ENCODE assay signal across 8 mouse cellular contexts in the genomic region with DNA sequence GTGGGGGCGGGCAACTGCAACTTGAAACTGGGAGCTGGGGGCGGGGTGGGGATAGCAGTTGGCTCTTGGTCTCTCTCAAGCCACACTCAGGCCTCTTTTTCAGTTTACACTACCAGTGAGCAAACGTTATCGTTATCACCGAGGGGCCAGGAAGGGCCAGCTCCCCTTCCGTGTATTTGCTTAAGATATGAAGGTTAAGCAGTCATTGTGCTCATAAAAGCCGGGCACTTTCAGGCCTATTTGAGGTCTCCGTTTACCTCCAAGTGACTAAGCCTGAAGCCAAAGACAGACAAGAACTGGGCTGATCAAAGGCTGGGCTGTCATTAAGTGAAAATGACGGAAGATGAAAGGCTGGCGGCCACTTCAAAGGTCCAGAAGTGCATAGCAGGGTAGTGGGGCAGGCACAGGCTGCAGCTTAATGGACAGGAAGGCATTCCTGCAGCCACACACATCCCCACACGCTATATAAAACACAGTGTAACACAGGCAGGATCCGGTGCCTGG.
DNase-seq lines count a peak whose midpoint lies in the region; ATAC-seq and TF ChIP-seq lines count a peak whose summit lies in the region.

No protein-coding gene starts in this region.

- no peak for DNase-seq in heart, postnatal 14 days
- peak; percentile 81 for DNase-seq in embryonic facial prominence, embryonic 11.5 days (ENCODE audit: low spot score)
- DNase-seq in hindbrain, postnatal 0 days (ENCODE audit: low spot score), result no peak
- peak; percentile 85 for DNase-seq in lung, postnatal 0 days (ENCODE audit: low spot score)
- DNase-seq in frontal cortex, postnatal 25 days (ENCODE audit: low spot score in 2 of 2), result no peak
- no peak for DNase-seq in left cerebral cortex, adult 11 months (ENCODE audit: low spot score)

- peak; percentile 90 for TF ChIP-seq EP300 in lung, postnatal 0 days (IDR thresholded peaks at IDR 0.05)

- H3K4me2 ChIP-seq in heart, embryonic 12.5 days, result peak overlapping the region; percentile 66
- H3K4me2 ChIP-seq in embryonic facial prominence, embryonic 11.5 days (ENCODE audit: low read depth, low read length), result 0 out of 2 replicates have a peak overlapping the region, but pooled peaks have one; percentile 1
- peak overlapping the region; percentile 22; the same call in 1 of the 2 replicates for H3K4me2 ChIP-seq in hindbrain, postnatal 0 days (ENCODE audit: low read depth, low read length)
- peak overlapping the region; percentile 19 for H3K4me2 ChIP-seq in lung, postnatal 0 days (replicated peaks; ENCODE audit: low read depth, low read length)

- peak overlapping the region; percentile 59; the same call in 1 of the 2 replicates for H3K9ac ChIP-seq in heart, embryonic 12.5 days
- no peak overlapping the region for H3K9ac ChIP-seq in embryonic facial prominence, embryonic 11.5 days (replicated peaks; ENCODE audit: low read length)
- H3K9ac ChIP-seq in hindbrain, postnatal 0 days (replicated peaks; ENCODE audit: low read length), result no peak overlapping the region; the same call in 1 of the 2 replicates
- H3K9ac ChIP-seq in lung, postnatal 0 days (replicated peaks; ENCODE audit: low read depth), result no peak overlapping the region

- 1% methylated on average over 12 of the region's 12 CpGs for WGBS in heart, embryonic 12.5 days
- 8% methylated on average over 12 of the region's 12 CpGs for WGBS in embryonic facial prominence, embryonic 11.5 days
- 20% methylated on average over 12 of the region's 12 CpGs for WGBS in hindbrain, postnatal 0 days
- 6% methylated on average over 12 of the region's 12 CpGs for WGBS in lung, postnatal 0 days

- no peaks in the 10 kb centered on the region for H3K9me3 ChIP-seq in heart, embryonic 12.5 days (replicated peaks)
- H3K9me3 ChIP-seq in embryonic facial prominence, embryonic 11.5 days (replicated peaks; ENCODE audit: control insufficient read depth, low read length), result no peaks in the 10 kb centered on the region
- H3K9me3 ChIP-seq in hindbrain, postnatal 0 days (ENCODE audit: low read length), result no peaks in the 10 kb centered on the region
- H3K9me3 ChIP-seq in lung, postnatal 0 days (ENCODE audit: low read length), result no peaks in the 10 kb centered on the region

- H3K4me3 ChIP-seq in heart, embryonic 12.5 days, result peak overlapping the region; percentile 18
- no peak overlapping the region for H3K4me3 ChIP-seq in embryonic facial prominence, embryonic 11.5 days (ENCODE audit: low read depth, low read length)
- H3K4me3 ChIP-seq in hindbrain, postnatal 0 days (ENCODE audit: low read length), result no peak overlapping the region
- no peak overlapping the region for H3K4me3 ChIP-seq in lung, postnatal 0 days (ENCODE audit: low read depth, low read length)

- peaks cover 9% of the 10 kb centered on the region for H3K36me3 ChIP-seq in heart, embryonic 12.5 days
- no peaks in the 10 kb centered on the region; the same call in 1 of the 2 replicates for H3K36me3 ChIP-seq in embryonic facial prominence, embryonic 11.5 days (replicated peaks; ENCODE audit: control insufficient read depth, insufficient read depth, low read depth, low read length)
- no peaks in the 10 kb centered on the region for H3K36me3 ChIP-seq in hindbrain, postnatal 0 days (ENCODE audit: insufficient read depth, low read length)
- no peaks in the 10 kb centered on the region for H3K36me3 ChIP-seq in lung, postnatal 0 days (ENCODE audit: insufficient read depth, low read length)

- H3K27me3 ChIP-seq in heart, embryonic 12.5 days (replicated peaks), result no peaks in the 10 kb centered on the region
- no peaks in the 10 kb centered on the region for H3K27me3 ChIP-seq in embryonic facial prominence, embryonic 11.5 days (ENCODE audit: control insufficient read depth, insufficient read depth, low read length)
- H3K27me3 ChIP-seq in hindbrain, postnatal 0 days (ENCODE audit: insufficient read depth, low read length), result no peaks in the 10 kb centered on the region
- H3K27me3 ChIP-seq in lung, postnatal 0 days (replicated peaks; ENCODE audit: insufficient read depth, low read length), result no peaks in the 10 kb centered on the region

- ATAC-seq in heart, embryonic 12.5 days (ENCODE audit: insufficient number of reproducible peaks, low FRiP score), result peak; percentile 83
- ATAC-seq in embryonic facial prominence, embryonic 11.5 days (replicated peaks; ENCODE audit: insufficient number of reproducible peaks, low FRiP score, low TSS enrichment, low read depth), result peak; percentile 62
- no peak for ATAC-seq in hindbrain, postnatal 0 days
- peak; percentile 87 for ATAC-seq in lung, postnatal 0 days
- ATAC-seq in frontal cortex, adult (ENCODE audit: low TSS enrichment), result no peak

- H3K27ac ChIP-seq in heart, embryonic 12.5 days (ENCODE audit: poor library complexity, severe bottlenecking), result peak overlapping the region; percentile 88
- H3K27ac ChIP-seq in embryonic facial prominence, embryonic 11.5 days (replicated peaks; ENCODE audit: low read depth, low read length), result peak overlapping the region; percentile 43
- H3K27ac ChIP-seq in hindbrain, postnatal 0 days, result peak overlapping the region; percentile 61
- peak overlapping the region; percentile 55 for H3K27ac ChIP-seq in lung, postnatal 0 days (ENCODE audit: low read length)

- peaks cover 91% of the 10 kb centered on the region for H3K4me1 ChIP-seq in heart, embryonic 12.5 days (replicated peaks)
- peaks cover 12% of the 10 kb centered on the region for H3K4me1 ChIP-seq in embryonic facial prominence, embryonic 11.5 days (ENCODE audit: control insufficient read depth, insufficient read depth, low read length)
- H3K4me1 ChIP-seq in hindbrain, postnatal 0 days (ENCODE audit: insufficient read depth, low read length), result peaks cover 40% of the 10 kb centered on the region; the same call in 1 of the 2 replicates
- peaks cover 49% of the 10 kb centered on the region; the same call in 1 of the 2 replicates for H3K4me1 ChIP-seq in lung, postnatal 0 days (ENCODE audit: insufficient read depth, low read depth, low read length)

- no peak for TF ChIP-seq CTCF in hindbrain, postnatal 0 days (IDR thresholded peaks at IDR 0.05; ENCODE audit: low read depth)
- no peak for TF ChIP-seq CTCF in lung, postnatal 0 days (IDR thresholded peaks at IDR 0.05)

- intact Hi-C loops in heart, postnatal 14 days (cut with DNase I), result no loop called here

Comparison
In these comparisons a context has a peak if more than half of its experiments do, and no peak if none do; other contexts are left out.
1. ATAC-seq: peak in heart, embryonic 12.5 days (single experiment), embryonic facial prominence, embryonic 11.5 days (single experiment) and lung, postnatal 0 days (single experiment); none in hindbrain, postnatal 0 days (single experiment) and frontal cortex, adult (single experiment).
2. H3K4me2 ChIP-seq: peak in every context shown above with its lines; median percentile 66 in heart, embryonic 12.5 days; 22 in hindbrain, postnatal 0 days; 19 in lung, postnatal 0 days; 1 in embryonic facial prominence, embryonic 11.5 days.
3. DNase-seq: peak in embryonic facial prominence, embryonic 11.5 days (single experiment) and lung, postnatal 0 days (single experiment); none in heart, postnatal 14 days (0 of 2), hindbrain, postnatal 0 days (single experiment), frontal cortex, postnatal 25 days (0 of 2) and left cerebral cortex, adult 11 months (single experiment).
4. Peak in every context shown above with its lines, with median percentiles within 50 percentile points of each other: H3K27ac ChIP-seq.